Mouse (Mus musculus) midbrain, embryonic 12.5 days (tissue): ENCODE measurements around the gene Abcc4. TPM values are rescaled to one million over a fixed set of nuclear protein-coding genes. Genes with fewer than 3 reads are reported as not detected.

ENCODE experiments used
- ATAC-seq: fragments of 200-750 bp; cut with Nextera tagmentation; 2 replicates; pipeline ENCODE4 v1.8.0; 2017; ENCODE audit warnings: low read depth, moderate TSS enrichment, moderate library complexity; ENCODE audit not compliant: low FRiP score
- H3K27ac ChIP-seq: fragments of 300-500 bp; sonication (generic); replicated peaks from 2 replicates; pipeline ENCODE4 v1.5.1; 2016; ENCODE audit warnings: mild to moderate bottlenecking
- H3K27me3 ChIP-seq: fragments of 300-500 bp; sonication (generic); 2 replicates; pipeline ENCODE4 v1.6.1; 2016; ENCODE audit warnings: mild to moderate bottlenecking
- H3K36me3 ChIP-seq: fragments of 300-500 bp; sonication (generic); 2 replicates; pipeline ENCODE4 v1.6.1; 2016
- H3K4me1 ChIP-seq: fragments of 300-500 bp; sonication (generic); 2 replicates; pipeline ENCODE4 v1.6.1; 2016
- H3K4me2 ChIP-seq: fragments of 300-500 bp; sonication (generic); replicated peaks from 2 replicates; pipeline ENCODE4 v1.6.1; 2016; ENCODE audit warnings: mild to moderate bottlenecking, moderate library complexity
- H3K4me3 ChIP-seq: fragments of 300-500 bp; sonication (generic); 2 replicates; pipeline ENCODE4 v1.5.1; 2016; ENCODE audit warnings: mild to moderate bottlenecking
- H3K9ac ChIP-seq: fragments of 300-500 bp; sonication (generic); replicated peaks from 2 replicates; pipeline ENCODE4 v1.6.1; 2016; ENCODE audit warnings: mild to moderate bottlenecking, moderate library complexity
- H3K9me3 ChIP-seq: fragments of 300-500 bp; sonication (generic); 2 replicates; pipeline ENCODE4 v1.6.1; 2016; ENCODE audit warnings: mild to moderate bottlenecking
- WGBS: fragments of 180-500 bp; shearing (Covaris S2); methylation state at CpG from one replicate; pipeline ENCODE4 v1.1.7; 2016; 5-methylcytosine and 5-hydroxymethylcytosine counted together
- polyA plus RNA-seq: library from polyadenylated mRNA; unstranded; fragments of >200 nt; fragmentation: Nextera tagmentation; extraction: Ambion mirVana; gene quantifications from 2 replicates; pipeline ENCODE4 v1.2.1, GENCODE M21; 2016

Gene Abcc4
- polyA plus RNA-seq, 1 experiment from 2014 or later = 3.1 TPM

DNA sequence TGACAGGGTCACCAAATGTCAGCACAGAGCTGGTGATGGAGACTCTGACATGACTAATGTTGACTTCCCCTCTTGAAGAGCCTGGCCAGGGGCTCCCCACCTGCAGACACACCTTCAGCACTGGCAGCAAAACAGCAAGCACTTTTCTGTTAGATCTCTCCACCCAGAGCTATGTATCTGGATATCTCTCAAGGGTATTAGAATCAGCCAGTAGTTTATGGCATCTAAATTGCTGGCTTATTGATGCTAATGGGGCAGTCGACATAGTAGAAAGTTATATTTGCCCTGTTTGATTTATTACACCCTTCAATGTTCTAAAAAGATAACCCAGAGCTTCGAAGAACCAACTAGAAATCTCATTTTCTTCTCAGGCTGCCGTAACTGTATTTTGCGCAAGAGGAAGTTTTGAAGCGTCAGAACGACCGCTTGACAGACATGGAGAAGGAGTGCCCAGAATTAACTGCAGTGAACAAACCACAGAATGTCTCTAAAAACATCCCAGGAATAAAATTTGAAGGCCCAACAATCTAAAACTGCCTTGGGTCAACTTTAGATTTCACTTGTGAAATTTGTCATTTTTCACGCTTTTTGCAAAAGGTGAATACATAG is 123.6 kb downstream of the Abcc4 start:
- Histone ChIP-seq H3K4me3 (no peak overlapping the region), H3K36me3 (no peaks in the 10 kb centered on the region), H3K4me1 (no peaks in the 10 kb centered on the region; the same call in 1 of the 2 replicates), H3K27ac (no peak overlapping the region), H3K9me3 (no peaks in the 10 kb centered on the region), H3K27me3 (0 out of 2 replicates have a peak, but pooled peaks cover 3% of the 10 kb centered on the region), H3K4me2 (no peak overlapping the region), H3K9ac (no peak overlapping the region)
- 94% methylated on average over 8 of the region's 8 CpGs for WGBS
- no peak for ATAC-seq

DNA sequence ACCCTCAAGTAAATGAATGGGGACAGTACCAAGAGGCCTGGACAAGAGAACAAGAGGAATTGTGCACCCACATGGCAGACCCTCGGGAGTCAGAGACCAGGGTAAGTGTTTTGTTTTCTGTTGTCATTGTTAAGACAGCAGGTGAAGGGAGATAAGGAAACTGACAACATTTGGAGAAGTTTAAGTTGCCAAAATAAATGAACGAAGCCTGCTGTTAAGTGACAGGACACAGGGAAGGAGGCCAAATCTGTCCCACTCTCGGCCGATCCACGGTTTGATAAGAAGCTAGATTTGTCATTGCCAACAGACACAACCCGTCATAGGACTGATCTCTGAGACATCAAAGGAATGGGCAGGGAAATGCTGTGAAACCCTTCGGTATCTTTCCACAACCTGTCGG is 124.3 kb downstream of the Abcc4 start:
- Histone ChIP-seq H3K9me3 (no peaks in the 10 kb centered on the region), H3K9ac (no peak overlapping the region), H3K4me3 (no peak overlapping the region), H3K4me1 (no peaks in the 10 kb centered on the region; the same call in 1 of the 2 replicates), H3K4me2 (no peak overlapping the region), H3K27me3 (0 out of 2 replicates have a peak, but pooled peaks cover 3% of the 10 kb centered on the region), H3K27ac (no peak overlapping the region), H3K36me3 (no peaks in the 10 kb centered on the region)
- 84% methylated on average over 8 of the region's 8 CpGs for WGBS
- ATAC-seq = no peak

DNA sequence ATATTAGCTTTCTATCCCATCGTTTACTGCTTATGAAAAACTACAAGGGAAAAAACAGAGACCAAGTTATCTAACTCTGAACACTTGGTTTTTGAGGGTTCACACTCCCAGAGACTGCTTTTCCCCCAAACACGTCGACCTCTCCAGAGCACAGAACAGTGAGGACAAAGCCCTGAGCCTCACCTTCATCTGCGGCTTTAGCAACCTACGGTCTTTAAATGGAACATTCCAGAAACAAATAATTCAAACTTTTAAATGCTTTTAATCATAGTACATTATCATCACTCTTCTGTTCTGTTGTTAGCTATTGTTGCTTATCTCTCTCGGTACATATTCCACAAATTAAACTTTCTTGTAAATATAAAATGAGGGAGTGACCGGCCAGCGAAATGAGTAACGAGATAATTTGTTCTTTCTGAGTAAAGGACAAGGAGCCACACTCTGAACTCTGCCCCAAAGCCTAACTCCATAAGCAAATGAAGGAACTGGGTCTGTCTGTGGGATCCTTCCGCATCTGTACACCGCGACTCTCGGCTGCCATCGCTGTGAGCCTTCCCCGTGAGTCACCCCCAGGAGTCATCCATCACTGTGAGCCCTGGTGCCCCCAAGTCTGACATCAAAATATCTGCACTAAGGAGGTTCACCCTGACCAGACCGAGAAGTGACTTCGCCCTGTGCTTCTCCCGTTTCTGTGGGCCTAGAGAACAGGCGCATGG is 126.8 kb downstream of the Abcc4 start:
- H3K4me2 ChIP-seq = no peak overlapping the region
- no peaks in the 10 kb centered on the region for H3K9me3 ChIP-seq
- no peak overlapping the region for H3K27ac ChIP-seq
- no peak overlapping the region for H3K4me3 ChIP-seq
- no peaks in the 10 kb centered on the region for H3K36me3 ChIP-seq
- ATAC-seq = no peak
- H3K4me1 ChIP-seq = no peaks in the 10 kb centered on the region
- H3K27me3 ChIP-seq = no peaks in the 10 kb centered on the region
- H3K9ac ChIP-seq = no peak overlapping the region
- WGBS = 93% methylated on average over 19 of the region's 19 CpGs

DNA sequence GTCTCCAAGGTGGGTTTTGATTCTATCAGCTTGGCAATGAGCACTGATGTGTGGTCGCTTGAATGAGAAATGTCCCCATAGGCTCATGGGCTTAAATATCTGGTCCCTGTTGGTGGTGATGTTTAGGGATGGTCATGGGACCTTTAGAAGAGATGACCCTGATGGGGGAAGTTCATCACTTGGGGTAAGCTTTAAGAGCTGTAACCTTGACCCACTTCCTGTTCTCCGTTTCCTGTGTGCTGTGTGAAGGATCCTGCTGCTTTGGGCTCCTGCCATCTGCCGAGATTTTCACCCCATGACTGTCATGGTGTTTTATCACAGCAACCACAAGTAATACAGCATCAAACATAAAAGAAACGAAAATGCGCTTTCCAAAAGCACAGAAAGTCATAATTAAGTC is 128.1 kb downstream of the Abcc4 start:
- Histone ChIP-seq H3K4me3 (no peak overlapping the region), H3K36me3 (no peaks in the 10 kb centered on the region), H3K9me3 (no peaks in the 10 kb centered on the region), H3K27ac (no peak overlapping the region), H3K4me2 (no peak overlapping the region), H3K27me3 (no peaks in the 10 kb centered on the region), H3K4me1 (no peaks in the 10 kb centered on the region), H3K9ac (no peak overlapping the region)
- WGBS = 93% methylated on average over 5 of the region's 5 CpGs
- ATAC-seq = no peak

DNA sequence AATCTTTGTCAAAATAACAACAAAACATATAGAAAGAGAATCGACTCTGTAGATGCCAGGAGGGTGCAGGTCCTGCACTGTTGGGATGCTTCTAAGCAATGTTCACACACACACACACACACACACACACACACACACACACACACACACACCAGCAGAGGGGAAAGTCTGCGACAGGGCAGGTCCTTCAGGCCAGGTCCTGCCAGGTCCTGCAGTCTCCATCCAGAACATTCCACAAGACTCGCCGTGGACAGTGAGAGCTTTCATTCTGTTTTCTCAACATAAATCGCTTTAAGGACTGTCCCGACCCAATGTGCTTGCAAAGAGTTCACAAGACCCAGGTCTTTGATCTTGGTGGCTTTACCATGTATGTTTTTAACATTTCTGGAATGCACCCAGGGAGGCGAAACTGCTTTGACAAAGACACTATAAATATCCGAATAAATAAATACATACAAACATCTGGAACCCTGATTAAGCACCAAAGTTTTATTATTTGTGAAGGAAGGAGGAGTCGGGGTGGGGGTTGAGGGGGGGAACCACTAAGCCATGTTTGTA is 133.3 kb downstream of the Abcc4 start:
- H3K9ac ChIP-seq = no peak overlapping the region
- no peak overlapping the region for H3K4me2 ChIP-seq
- ATAC-seq = no peak

DNA sequence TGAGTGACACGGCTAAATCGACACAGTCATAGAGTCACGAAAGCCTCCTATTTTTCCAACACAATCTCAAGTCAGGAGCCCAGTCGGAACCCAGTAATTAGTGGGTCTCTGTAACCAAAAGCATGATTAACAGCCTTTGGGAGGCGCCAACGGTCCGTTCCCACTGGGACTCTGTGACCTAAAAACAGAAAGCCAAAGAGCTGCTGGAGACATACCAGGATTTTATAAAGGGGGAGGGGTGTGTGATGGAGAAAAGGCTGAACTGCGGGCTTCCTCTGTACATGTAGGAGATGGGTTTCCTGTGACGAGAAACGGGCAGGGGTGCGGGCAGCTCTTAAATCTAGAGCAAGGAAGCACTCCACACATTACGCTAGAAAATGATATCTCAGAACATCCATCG is 136.4 kb downstream of the Abcc4 start:
- Histone ChIP-seq H3K4me2 (no peak overlapping the region), H3K9ac (no peak overlapping the region), H3K36me3 (no peaks in the 10 kb centered on the region), H3K27ac (no peak overlapping the region), H3K9me3 (no peaks in the 10 kb centered on the region), H3K27me3 (peaks cover 4% of the 10 kb centered on the region; the same call in 1 of the 2 replicates), H3K4me1 (peaks cover 14% of the 10 kb centered on the region), H3K4me3 (no peak overlapping the region)
- WGBS = 93% methylated on average over 13 of the region's 13 CpGs
- ATAC-seq = no peak

More for the DNA sequence above, 133.3 kb downstream of the Abcc4 start:
- no peaks in the 10 kb centered on the region; the same call in 1 of the 2 replicates for H3K27me3 ChIP-seq
- WGBS = 87% methylated on average over 9 of the region's 9 CpGs
- H3K4me1 ChIP-seq = no peaks in the 10 kb centered on the region
- no peak overlapping the region for H3K4me3 ChIP-seq
- no peaks in the 10 kb centered on the region for H3K9me3 ChIP-seq
- H3K27ac ChIP-seq = no peak overlapping the region
- H3K36me3 ChIP-seq = no peaks in the 10 kb centered on the region

DNA sequence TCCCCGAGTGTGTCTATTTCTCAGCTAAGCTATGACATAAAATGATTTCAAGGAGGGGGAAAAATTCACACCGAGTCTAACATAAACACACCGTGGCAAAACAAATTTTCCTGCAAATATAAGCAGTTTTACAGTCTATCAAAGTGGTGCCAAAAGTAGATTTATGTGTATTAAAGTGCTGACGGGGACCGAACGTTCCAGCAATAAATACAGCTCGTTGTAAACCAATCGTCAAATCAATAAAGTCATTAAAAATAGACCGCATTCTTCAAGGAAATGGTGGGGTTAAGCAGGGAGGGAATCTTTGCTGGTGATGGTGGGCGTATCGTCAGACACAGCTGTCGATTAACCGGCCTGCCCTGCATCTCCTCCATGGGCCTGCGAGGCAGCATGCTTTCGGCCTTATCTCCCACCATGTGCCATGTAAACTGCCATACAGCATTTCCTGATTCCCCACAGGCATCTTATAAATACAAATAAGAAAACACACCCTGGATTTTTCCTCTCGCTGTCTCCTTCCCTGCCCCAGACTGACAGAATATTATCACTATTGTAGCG is 137.8 kb downstream of the Abcc4 start:
- Histone ChIP-seq H3K27me3 (peaks cover 4% of the 10 kb centered on the region; the same call in 1 of the 2 replicates), H3K4me2 (no peak overlapping the region), H3K4me1 (peaks cover 14% of the 10 kb centered on the region), H3K27ac (no peak overlapping the region), H3K9ac (no peak overlapping the region), H3K36me3 (no peaks in the 10 kb centered on the region), H3K4me3 (no peak overlapping the region), H3K9me3 (no peaks in the 10 kb centered on the region)
- ATAC-seq = no peak
- 80% methylated on average over 17 of the region's 17 CpGs for WGBS

DNA sequence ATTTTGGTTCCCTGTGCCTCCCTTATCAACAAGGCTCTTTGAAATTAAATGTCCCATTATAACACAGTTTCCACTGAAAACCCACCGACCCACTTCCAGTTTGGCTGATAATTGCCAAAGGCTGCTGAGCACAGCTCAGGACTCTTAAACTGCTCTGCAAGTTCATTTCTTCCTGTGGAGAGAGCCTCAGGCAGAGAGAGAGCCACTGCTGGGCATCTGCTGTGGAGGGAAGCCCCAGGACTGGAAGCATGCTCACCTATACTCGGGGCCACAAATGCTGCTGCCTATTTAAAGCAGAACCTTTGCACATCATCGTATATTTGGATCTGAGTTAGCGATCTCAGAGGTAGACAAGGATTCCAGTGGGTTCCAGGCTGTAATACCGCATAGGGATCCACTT is 139.2 kb downstream of the Abcc4 start:
- Histone ChIP-seq H3K4me1 (peaks cover 14% of the 10 kb centered on the region), H3K27ac (0 out of 2 replicates have a peak overlapping the region, but pooled peaks have one; percentile 15), H3K4me3 (no peak overlapping the region), H3K9ac (no peak overlapping the region), H3K36me3 (no peaks in the 10 kb centered on the region), H3K4me2 (no peak overlapping the region), H3K9me3 (no peaks in the 10 kb centered on the region), H3K27me3 (peaks cover 4% of the 10 kb centered on the region; the same call in 1 of the 2 replicates)
- no peak for ATAC-seq
- WGBS = 84% methylated on average over 5 of the region's 5 CpGs

DNA sequence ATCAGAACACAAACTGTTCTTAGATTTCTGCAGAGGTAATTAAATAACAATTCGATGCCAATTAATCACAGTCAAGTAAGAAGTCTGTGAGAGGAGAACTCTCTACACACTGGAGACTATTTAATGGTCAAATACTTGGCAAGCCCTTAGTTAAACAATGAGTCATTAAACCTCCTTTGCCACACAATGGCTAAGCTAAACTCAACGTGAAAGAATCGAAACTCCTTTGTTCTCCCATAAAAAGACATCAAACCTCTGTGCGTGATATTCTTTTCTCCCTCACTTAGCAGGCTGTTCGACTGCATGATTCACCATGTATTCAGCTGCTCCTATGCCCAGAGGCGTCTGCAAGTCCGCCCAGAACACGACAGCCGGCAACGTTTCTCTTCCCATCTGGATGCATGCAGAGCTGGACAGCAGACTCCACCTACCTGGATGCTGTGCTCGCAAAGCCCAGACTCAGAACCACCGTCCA is 139.8 kb downstream of the Abcc4 start:
- 26% methylated on average over 12 of the region's 12 CpGs for WGBS
- H3K4me1 ChIP-seq = peaks cover 14% of the 10 kb centered on the region
- ATAC-seq = peak; percentile 73
- no peak overlapping the region for H3K4me2 ChIP-seq
- no peaks in the 10 kb centered on the region for H3K9me3 ChIP-seq
- H3K36me3 ChIP-seq = no peaks in the 10 kb centered on the region
- H3K9ac ChIP-seq = no peak overlapping the region
- H3K27me3 ChIP-seq = peaks cover 4% of the 10 kb centered on the region; the same call in 1 of the 2 replicates
- 0 out of 2 replicates have a peak overlapping the region, but pooled peaks have one; percentile 15 for H3K27ac ChIP-seq
- H3K4me3 ChIP-seq = no peak overlapping the region

DNA sequence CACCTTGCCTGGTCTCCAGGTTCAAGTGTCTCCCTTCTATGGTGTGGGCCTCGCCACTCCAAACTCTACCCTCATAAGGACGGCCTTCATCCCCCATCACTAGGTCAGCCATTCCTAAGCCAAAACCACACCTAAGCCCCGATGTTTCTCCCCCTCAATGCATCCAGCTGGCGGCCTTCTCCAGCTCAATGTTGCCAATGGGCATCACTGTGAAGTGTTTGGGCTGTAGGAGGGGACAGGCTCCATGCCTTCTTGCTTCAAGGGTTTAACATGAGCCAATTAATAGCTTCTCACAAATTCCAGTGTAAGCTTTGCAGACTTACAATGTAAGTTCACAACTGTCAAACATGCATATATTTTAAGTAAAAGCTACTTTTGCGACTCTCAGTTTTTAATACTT is 140.3 kb downstream of the Abcc4 start:
- peaks cover 14% of the 10 kb centered on the region for H3K4me1 ChIP-seq
- H3K27ac ChIP-seq = no peak overlapping the region
- H3K4me3 ChIP-seq = no peak overlapping the region
- no peak overlapping the region for H3K9ac ChIP-seq
- H3K4me2 ChIP-seq = no peak overlapping the region
- no peaks in the 10 kb centered on the region for H3K36me3 ChIP-seq
- H3K9me3 ChIP-seq = no peaks in the 10 kb centered on the region
- WGBS = 90% methylated on average over 5 of the region's 5 CpGs
- H3K27me3 ChIP-seq = peaks cover 4% of the 10 kb centered on the region; the same call in 1 of the 2 replicates
- ATAC-seq = no peak

DNA sequence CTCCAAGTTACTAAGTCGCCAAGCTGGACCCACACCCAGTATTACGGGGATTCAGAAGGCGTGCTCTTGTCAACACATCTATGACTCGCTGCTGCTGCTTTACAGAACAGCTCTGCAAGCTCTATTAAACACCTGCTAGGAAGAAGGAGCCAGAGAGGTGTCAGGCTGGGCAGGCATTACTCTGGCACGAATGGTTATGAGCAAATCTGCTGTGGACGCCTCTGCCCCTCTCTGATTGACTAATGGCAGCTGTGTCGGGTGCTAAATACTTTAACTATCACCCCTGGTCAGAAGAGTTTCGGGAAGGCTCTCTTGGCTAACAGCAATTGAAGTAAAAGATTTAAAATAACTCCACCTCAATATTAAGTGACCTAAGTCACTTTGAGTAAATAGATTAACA is 142.4 kb downstream of the Abcc4 start:
- Histone ChIP-seq H3K4me3 (no peak overlapping the region), H3K4me1 (peaks cover 14% of the 10 kb centered on the region), H3K36me3 (no peaks in the 10 kb centered on the region), H3K27me3 (peaks cover 4% of the 10 kb centered on the region; the same call in 1 of the 2 replicates), H3K9me3 (no peaks in the 10 kb centered on the region), H3K9ac (no peak overlapping the region), H3K27ac (no peak overlapping the region), H3K4me2 (no peak overlapping the region)
- 90% methylated on average over 8 of the region's 8 CpGs for WGBS
- no peak for ATAC-seq
